Mouse (Mus musculus) layer of hippocampus, adult 8-10 months (tissue): Measurements from ENCODE around the gene Hoxb9. TPM values are rescaled to one million over a fixed set of nuclear protein-coding genes. Genes with fewer than 3 reads are reported as not detected.

Experiments used
- microRNA-seq, 2 experiments: library from miRNA; unstranded; fragments of <30 nt; microRNA quantifications; one replicate each; pipeline ENCODE4 v1.2.0; 2022
- total RNA-seq, 4 experiments: library from RNA; stranded (reverse); gene quantifications; 2 replicates each; pipeline ENCODE4 v1.2.4; 2022

Hoxb9 gene
- total RNA-seq, 4 experiments from 2014 or later, result not detected

Small RNA genes within 50 kb of the gene (microRNA-seq; reads per million reads assigned to microRNA genes)
- gene Mir10a, result 169 to 442 reads per million in 2 experiments
- 0.25 to 1.9 reads per million in 2 experiments for gene Mir196a-1

Other genes with a start within 250 kb of the Hoxb9 start
- gene Gip, start 246.9 kb upstream of the Hoxb9 start, total RNA-seq, result not detected
- gene Snf8, start 236.6 kb upstream of the Hoxb9 start, total RNA-seq, result 100 to 1,000 TPM in 1 of 4 experiments, 10 to 100 TPM in 3; 88.0 to 114 (median 95.9) TPM
- gene Ube2z, start 206.1 kb upstream of the Hoxb9 start, total RNA-seq, result 10 to 100 TPM; 55.2 to 57.7 (median 57.1) TPM
- 100 to 1,000 TPM; 344 to 374 (median 374) TPM for gene Atp5g1, start 195.8 kb upstream of the Hoxb9 start, total RNA-seq
- under 1 TPM in 1 of 4 experiments, not detected in 3; 0.31 TPM for gene Calcoco2, start 159.5 kb upstream of the Hoxb9 start, total RNA-seq
- gene Ttll6, start 137.7 kb upstream of the Hoxb9 start, total RNA-seq, result under 1 TPM; 0.27 to 0.63 (median 0.42) TPM
- not detected for gene Hoxb13, start 77.1 kb upstream of the Hoxb9 start, total RNA-seq
- gene Hoxb8, start 10.4 kb downstream of the Hoxb9 start, total RNA-seq, result not detected
- not detected for gene Hoxb7, start 15.2 kb downstream of the Hoxb9 start, total RNA-seq
- gene Hoxb6, start 21.0 kb downstream of the Hoxb9 start, total RNA-seq, result not detected
- not detected for gene Hoxb5, start 31.9 kb downstream of the Hoxb9 start, total RNA-seq
- gene Hoxb4, start 46.8 kb downstream of the Hoxb9 start, total RNA-seq, result under 1 TPM in 1 of 4 experiments, not detected in 3; 0.13 TPM
- not detected for gene Hoxb3, start 51.9 kb downstream of the Hoxb9 start, total RNA-seq
- gene Hoxb2, start 79.1 kb downstream of the Hoxb9 start, total RNA-seq, result not detected
- gene Hoxb1, start 94.3 kb downstream of the Hoxb9 start, total RNA-seq, result not detected
- gene Skap1, start 193.1 kb downstream of the Hoxb9 start, total RNA-seq, result 1 to 10 TPM; 1.1 to 2.8 (median 2.3) TPM